ENCODE assay signal across 15 mouse cellular contexts in genomic region chrX:77585974-77586373, GRCm38 (mm10).
"Had no signal": no experiment of that assay in that cellular context is flagged by ENCODE, and none has a peak within 500 bp of the region (broad histone marks: within the 10 kb centered on the region; RNA-seq: fewer than 3 reads in every experiment).

No protein-coding gene starts in this region.

- DNase-seq: gastrocnemius, adult 2 months; gastrocnemius, postnatal 10 days; gastrocnemius, postnatal 25 days; heart, adult 18-20 months; heart, postnatal 10 days; heart, postnatal 4 days; kidney, adult 2 months; kidney, adult 9 months; kidney, postnatal 14 days; kidney, postnatal 36 days; left cerebral cortex, postnatal 4 days had no signal

- ATAC-seq: hindbrain, embryonic 16.5 days; intestine, embryonic 15.5 days; intestine, postnatal 0 days; liver, embryonic 12.5 days had no signal
